Mouse (Mus musculus): ENCODE results near the gene Smyd3. TPM values are rescaled to one million over a fixed set of nuclear protein-coding genes. Genes with fewer than 3 reads are reported as not detected.

Gene Smyd3
- polyA plus RNA-seq, 1 experiment from 2014 or later, result 21.4 TPM

- no peak overlapping the region for H3K4me2 ChIP-seq (replicated peaks; ENCODE audit: low read depth, low read length)
- H3K4me1 ChIP-seq (ENCODE audit: insufficient read depth, low read length), result no peaks in the 10 kb centered on the region
- H3K27ac ChIP-seq (ENCODE audit: low read length), result no peak overlapping the region
- no peaks in the 10 kb centered on the region for H3K9me3 ChIP-seq (ENCODE audit: low read length)
- ATAC-seq (ENCODE audit: low FRiP score, low TSS enrichment), result no peak
- 69% methylated on average over 9 of the region's 9 CpGs for WGBS
- H3K9ac ChIP-seq (replicated peaks; ENCODE audit: low read length), result no peak overlapping the region
- no peak overlapping the region for H3K4me3 ChIP-seq (ENCODE audit: low read length)
- no peaks in the 10 kb centered on the region for H3K36me3 ChIP-seq (ENCODE audit: insufficient read depth, low read length)
- H3K27me3 ChIP-seq (ENCODE audit: insufficient read depth, low read length), result no peaks in the 10 kb centered on the region
Measured at GRCm38 (mm10) chr1:178961661-178962060, 556.2 kb downstream of the Smyd3 start.

- H3K4me1 ChIP-seq (ENCODE audit: insufficient read depth, low read length), result no peaks in the 10 kb centered on the region
- H3K4me3 ChIP-seq (ENCODE audit: low read length), result no peak overlapping the region
- H3K27ac ChIP-seq (ENCODE audit: low read length), result no peak overlapping the region
- H3K9ac ChIP-seq (replicated peaks; ENCODE audit: low read length), result no peak overlapping the region
- no peaks in the 10 kb centered on the region for H3K27me3 ChIP-seq (ENCODE audit: insufficient read depth, low read length)
- H3K36me3 ChIP-seq (ENCODE audit: insufficient read depth, low read length), result no peaks in the 10 kb centered on the region
- no peaks in the 10 kb centered on the region for H3K9me3 ChIP-seq (ENCODE audit: low read length)
- 51% methylated on average over 7 of the region's 7 CpGs for WGBS
- peak; percentile 69 for ATAC-seq (ENCODE audit: low FRiP score, low TSS enrichment)
- H3K4me2 ChIP-seq (replicated peaks; ENCODE audit: low read depth, low read length), result no peak overlapping the region
Measured at GRCm38 (mm10) chr1:178960015-178960559, 557.8 kb downstream of the Smyd3 start.

DNA sequence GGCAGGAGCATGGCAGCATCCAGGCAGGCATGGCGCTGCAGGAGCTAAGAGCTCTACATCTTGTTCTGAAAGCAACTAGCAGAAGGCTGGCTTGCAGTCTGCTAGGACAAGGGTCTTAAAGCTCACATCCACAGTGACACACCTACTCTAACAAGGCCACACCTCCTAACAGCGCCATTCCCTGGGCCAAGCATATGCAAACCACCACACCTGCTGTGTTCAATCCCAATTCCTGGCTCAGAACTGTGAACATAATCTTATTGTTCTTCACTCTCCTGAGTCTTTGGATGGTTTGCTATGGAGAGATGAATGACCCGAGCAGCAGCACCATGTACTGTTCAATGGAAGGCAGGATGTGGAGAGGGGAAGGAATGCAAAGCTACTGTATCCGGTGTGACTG is 559.2 kb downstream of the Smyd3 start:
- Histone ChIP-seq H3K36me3 (ENCODE audit: insufficient read depth, low read length) (no peaks in the 10 kb centered on the region), H3K9ac (replicated peaks; ENCODE audit: low read length) (no peak overlapping the region), H3K4me1 (ENCODE audit: insufficient read depth, low read length) (no peaks in the 10 kb centered on the region), H3K27me3 (ENCODE audit: insufficient read depth, low read length) (no peaks in the 10 kb centered on the region), H3K27ac (ENCODE audit: low read length) (no peak overlapping the region), H3K4me3 (ENCODE audit: low read length) (no peak overlapping the region), H3K9me3 (ENCODE audit: low read length) (no peaks in the 10 kb centered on the region), H3K4me2 (replicated peaks; ENCODE audit: low read depth, low read length) (no peak overlapping the region)
- no peak for ATAC-seq (ENCODE audit: low FRiP score, low TSS enrichment)
- 86% methylated on average over 4 of the region's 4 CpGs for WGBS

DNA sequence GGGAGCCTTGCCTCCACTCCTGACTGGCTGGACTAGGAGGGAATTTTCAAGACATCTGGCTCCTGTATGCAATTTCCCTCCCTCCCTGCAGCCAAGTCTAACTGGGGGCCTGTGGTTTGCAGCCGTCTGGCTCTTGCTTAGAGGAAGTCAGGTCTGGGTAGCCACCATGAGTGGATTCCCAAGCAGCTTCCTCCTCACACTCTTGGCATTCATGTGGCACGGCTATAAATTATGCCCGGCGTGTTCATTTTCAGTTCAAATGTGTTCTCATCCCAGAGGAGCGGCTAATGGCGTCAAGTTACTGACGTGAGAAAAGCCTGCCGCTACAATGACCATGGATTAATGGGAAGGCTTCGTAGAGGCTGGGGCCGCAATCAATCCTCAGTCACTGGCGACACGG is 564.9 kb downstream of the Smyd3 start:
- Histone ChIP-seq H3K4me2 (replicated peaks; ENCODE audit: low read depth, low read length) (no peak overlapping the region), H3K27ac (ENCODE audit: low read length) (no peak overlapping the region), H3K27me3 (ENCODE audit: insufficient read depth, low read length) (no peaks in the 10 kb centered on the region), H3K4me1 (ENCODE audit: insufficient read depth, low read length) (peaks cover 7% of the 10 kb centered on the region; the same call in 1 of the 2 replicates), H3K9ac (replicated peaks; ENCODE audit: low read length) (no peak overlapping the region), H3K9me3 (ENCODE audit: low read length) (peaks cover 9% of the 10 kb centered on the region; the same call in 1 of the 2 replicates), H3K4me3 (ENCODE audit: low read length) (no peak overlapping the region), H3K36me3 (ENCODE audit: insufficient read depth, low read length) (no peaks in the 10 kb centered on the region)
- ATAC-seq (ENCODE audit: low FRiP score, low TSS enrichment), result peak; percentile 46; the same call in 1 of the 2 replicates
- 24% methylated on average over 12 of the region's 12 CpGs for WGBS

- no peaks in the 10 kb centered on the region for H3K27me3 ChIP-seq (ENCODE audit: insufficient read depth, low read length)
- H3K27ac ChIP-seq (ENCODE audit: low read length), result no peak overlapping the region
- no peak overlapping the region for H3K4me2 ChIP-seq (replicated peaks; ENCODE audit: low read depth, low read length)
- ATAC-seq (ENCODE audit: low FRiP score, low TSS enrichment), result 0 out of 2 replicates have a peak, but pooled peaks have one; percentile 49
- H3K36me3 ChIP-seq (ENCODE audit: insufficient read depth, low read length), result no peaks in the 10 kb centered on the region
- no peak overlapping the region for H3K4me3 ChIP-seq (ENCODE audit: low read length)
- H3K9ac ChIP-seq (replicated peaks; ENCODE audit: low read length), result no peak overlapping the region
- no peaks in the 10 kb centered on the region for H3K9me3 ChIP-seq (ENCODE audit: low read length)
- 0 out of 2 replicates have a peak, but pooled peaks cover 4% of the 10 kb centered on the region for H3K4me1 ChIP-seq (ENCODE audit: insufficient read depth, low read length)
- WGBS, result 36% methylated on average over 7 of the region's 7 CpGs
Measured at GRCm38 (mm10) chr1:178942251-178942963, 575.4 kb downstream of the Smyd3 start.

GRCm38 (mm10) chr1:178940353-178940752 is 577.5 kb downstream of the Smyd3 start:
- 0 out of 2 replicates have a peak, but pooled peaks cover 2% of the 10 kb centered on the region for H3K36me3 ChIP-seq (ENCODE audit: insufficient read depth, low read length)
- H3K9ac ChIP-seq (replicated peaks; ENCODE audit: low read length), result no peak overlapping the region
- H3K4me1 ChIP-seq (ENCODE audit: insufficient read depth, low read length), result 0 out of 2 replicates have a peak, but pooled peaks cover 4% of the 10 kb centered on the region
- ATAC-seq (ENCODE audit: low FRiP score, low TSS enrichment), result no peak
- H3K4me3 ChIP-seq (ENCODE audit: low read length), result no peak overlapping the region
- no peak overlapping the region for H3K4me2 ChIP-seq (replicated peaks; ENCODE audit: low read depth, low read length)
- no peaks in the 10 kb centered on the region for H3K9me3 ChIP-seq (ENCODE audit: low read length)
- no peak overlapping the region for H3K27ac ChIP-seq (ENCODE audit: low read length)
- no peaks in the 10 kb centered on the region for H3K27me3 ChIP-seq (ENCODE audit: insufficient read depth, low read length)
- WGBS, result 82% methylated on average over 4 of the region's 4 CpGs

- no peaks in the 10 kb centered on the region for H3K9me3 ChIP-seq (ENCODE audit: low read length)
- peaks cover 6% of the 10 kb centered on the region for H3K36me3 ChIP-seq (ENCODE audit: insufficient read depth, low read length)
- H3K4me3 ChIP-seq (ENCODE audit: low read length), result no peak overlapping the region
- no peak for ATAC-seq (ENCODE audit: low FRiP score, low TSS enrichment)
- 73% methylated on average over 2 of the region's 2 CpGs for WGBS
- H3K27me3 ChIP-seq (ENCODE audit: insufficient read depth, low read length), result no peaks in the 10 kb centered on the region
- H3K4me1 ChIP-seq (ENCODE audit: insufficient read depth, low read length), result no peaks in the 10 kb centered on the region
- no peak overlapping the region for H3K4me2 ChIP-seq (replicated peaks; ENCODE audit: low read depth, low read length)
- H3K27ac ChIP-seq (ENCODE audit: low read length), result no peak overlapping the region
- H3K9ac ChIP-seq (replicated peaks; ENCODE audit: low read length), result no peak overlapping the region
Measured at GRCm38 (mm10) chr1:178936976-178937375, 580.9 kb downstream of the Smyd3 start.

- peak; percentile 64 for ATAC-seq (ENCODE audit: low FRiP score, low TSS enrichment)
- H3K4me2 ChIP-seq (replicated peaks; ENCODE audit: low read depth, low read length), result no peak overlapping the region
- no peak overlapping the region; the same call in 1 of the 2 replicates for H3K27ac ChIP-seq (ENCODE audit: low read length)
- H3K4me3 ChIP-seq (ENCODE audit: low read length), result no peak overlapping the region
- no peaks in the 10 kb centered on the region for H3K9me3 ChIP-seq (ENCODE audit: low read length)
- no peaks in the 10 kb centered on the region for H3K27me3 ChIP-seq (ENCODE audit: insufficient read depth, low read length)
- H3K9ac ChIP-seq (replicated peaks; ENCODE audit: low read length), result no peak overlapping the region
- WGBS, result 33% methylated on average over 4 of the region's 4 CpGs
- H3K36me3 ChIP-seq (ENCODE audit: insufficient read depth, low read length), result peaks cover 10% of the 10 kb centered on the region
- H3K4me1 ChIP-seq (ENCODE audit: insufficient read depth, low read length), result no peaks in the 10 kb centered on the region
Measured at GRCm38 (mm10) chr1:178936457-178936856, 581.4 kb downstream of the Smyd3 start.

DNA sequence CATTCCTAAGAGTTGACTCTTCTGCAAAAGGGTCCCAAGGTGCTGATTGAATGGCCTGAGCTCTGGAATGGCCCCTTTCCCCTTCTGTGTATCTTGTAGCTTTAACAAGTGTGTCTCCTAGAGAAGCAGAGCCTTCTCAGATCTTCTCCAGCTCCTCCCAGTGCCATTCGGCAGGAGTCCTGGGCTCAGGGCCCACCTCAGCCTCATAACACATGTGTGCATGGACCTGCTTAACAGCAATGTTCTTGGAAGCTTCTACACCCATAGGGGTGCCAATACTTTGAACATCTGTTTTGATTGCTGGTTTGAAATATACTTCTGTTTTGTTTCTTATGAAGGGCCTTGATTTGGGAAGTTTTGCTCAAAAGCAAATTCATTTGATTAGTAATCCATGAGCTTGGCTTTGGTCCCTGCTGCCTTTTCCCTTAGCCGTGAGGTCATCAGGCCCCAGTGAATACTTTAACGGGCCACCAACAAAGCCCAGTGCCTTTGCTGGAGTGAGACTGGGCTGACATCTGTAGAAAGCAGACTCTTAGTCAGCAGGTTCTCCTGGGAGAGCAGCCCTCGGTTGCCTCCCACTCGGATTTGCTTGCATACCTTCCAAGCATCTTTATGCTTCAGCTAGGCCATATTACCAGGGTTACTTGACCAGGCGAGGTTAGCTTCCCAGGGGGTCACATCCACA is 583.7 kb downstream of the Smyd3 start:
- ATAC-seq (ENCODE audit: low FRiP score, low TSS enrichment), result no peak
- Histone ChIP-seq H3K4me2 (replicated peaks; ENCODE audit: low read depth, low read length) (no peak overlapping the region), H3K4me3 (ENCODE audit: low read length) (no peak overlapping the region), H3K27me3 (ENCODE audit: insufficient read depth, low read length) (no peaks in the 10 kb centered on the region), H3K9me3 (ENCODE audit: low read length) (no peaks in the 10 kb centered on the region), H3K27ac (ENCODE audit: low read length) (no peak overlapping the region), H3K36me3 (ENCODE audit: insufficient read depth, low read length) (peaks cover 12% of the 10 kb centered on the region), H3K4me1 (ENCODE audit: insufficient read depth, low read length) (no peaks in the 10 kb centered on the region), H3K9ac (replicated peaks; ENCODE audit: low read length) (no peak overlapping the region)
- WGBS, result 72% methylated on average over 6 of the region's 6 CpGs

GRCm38 (mm10) chr1:178929531-178929930 is 588.3 kb downstream of the Smyd3 start:
- H3K4me3 ChIP-seq (ENCODE audit: low read length), result no peak overlapping the region
- peaks cover 10% of the 10 kb centered on the region for H3K36me3 ChIP-seq (ENCODE audit: insufficient read depth, low read length)

More at GRCm38 (mm10) chr1:178929531-178929930, 588.3 kb downstream of the Smyd3 start:
- ATAC-seq (ENCODE audit: low FRiP score, low TSS enrichment), result no peak
- Histone ChIP-seq H3K4me2 (replicated peaks; ENCODE audit: low read depth, low read length) (no peak overlapping the region), H3K9me3 (ENCODE audit: low read length) (no peaks in the 10 kb centered on the region), H3K27ac (ENCODE audit: low read length) (no peak overlapping the region), H3K27me3 (ENCODE audit: insufficient read depth, low read length) (no peaks in the 10 kb centered on the region), H3K4me1 (ENCODE audit: insufficient read depth, low read length) (no peaks in the 10 kb centered on the region), H3K9ac (replicated peaks; ENCODE audit: low read length) (no peak overlapping the region)
- 49% methylated on average over 4 of the region's 4 CpGs for WGBS

Data from kidney, embryonic 16.5 days (tissue).